Mouse (Mus musculus): ENCODE measurements around the gene Itga11.

Itga11 gene

GRCm38 (mm10) chr9:62810543-62811515, 133.2 kb downstream of the Itga11 start:
- Histone ChIP-seq H3K9me3 (ENCODE audit: low read length) (no peaks in the 10 kb centered on the region), H3K36me3 (ENCODE audit: insufficient read depth, low read length) (peaks cover 36% of the 10 kb centered on the region), H3K4me3 (replicated peaks; ENCODE audit: low read length) (peak overlapping the region; percentile 98), H3K27me3 (ENCODE audit: insufficient read depth, low read length) (no peaks in the 10 kb centered on the region), H3K4me1 (replicated peaks; ENCODE audit: low read depth, low read length) (peaks cover 70% of the 10 kb centered on the region)
- TF ChIP-seq CTCF (conservative IDR thresholded peaks at IDR 0.05; ENCODE audit: low read length) = no peak
- TF ChIP-seq NANOG (IDR thresholded peaks at IDR 0.05; ENCODE audit: borderline replicate concordance, low read length) = no peak
- TF ChIP-seq POU5F1 (IDR thresholded peaks at IDR 0.05; ENCODE audit: borderline replicate concordance, low read length) = no peak

DNA sequence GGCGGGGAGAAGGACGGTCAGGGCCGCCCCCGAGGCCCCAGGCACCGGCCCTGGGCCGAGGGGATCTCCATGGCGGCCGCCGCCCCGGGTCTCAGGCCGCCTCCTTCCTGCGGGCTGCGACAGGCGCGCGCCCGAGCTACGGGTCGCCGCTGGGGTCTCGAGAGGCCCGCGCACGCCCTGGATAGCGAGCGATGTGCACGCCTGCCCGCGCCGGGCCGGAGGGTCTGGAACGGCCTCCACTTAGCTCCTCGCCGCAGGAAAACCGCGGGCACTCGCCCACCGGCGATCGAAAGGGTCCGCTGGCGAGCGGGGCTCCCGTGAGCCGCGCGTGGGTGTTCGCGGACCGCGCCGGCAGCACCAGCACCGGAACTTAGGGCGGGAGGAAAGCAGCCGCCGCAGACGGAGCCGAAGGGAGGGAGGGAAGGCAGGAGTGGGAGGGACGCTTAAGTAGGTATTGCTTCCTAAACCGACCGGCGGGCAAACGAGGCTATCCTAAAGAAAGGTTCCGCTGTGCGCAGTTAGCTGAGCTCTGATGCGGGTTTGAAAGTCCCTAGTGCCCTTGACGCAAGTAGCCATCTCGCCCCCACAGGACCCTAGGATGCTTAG, 134.0 kb downstream of the Itga11 start, which contains the start of gene Fem1b:
Fem1b (minus strand) TSS at position 419 of the 606 bp plus-strand sequence.
- no peak for TF ChIP-seq CTCF (conservative IDR thresholded peaks at IDR 0.05; ENCODE audit: low read length)
- no peak for TF ChIP-seq POU5F1 (IDR thresholded peaks at IDR 0.05; ENCODE audit: borderline replicate concordance, low read length)
- no peak for TF ChIP-seq NANOG (IDR thresholded peaks at IDR 0.05; ENCODE audit: borderline replicate concordance, low read length)
- H3K27me3 ChIP-seq (ENCODE audit: insufficient read depth, low read length) = no peaks in the 10 kb centered on the region
- peaks cover 67% of the 10 kb centered on the region for H3K4me1 ChIP-seq (replicated peaks; ENCODE audit: low read depth, low read length)
- peak within 1 kb of the TSS; percentile 98 for H3K4me3 ChIP-seq (replicated peaks; ENCODE audit: low read length)
- no peaks in the 10 kb centered on the region for H3K9me3 ChIP-seq (ENCODE audit: low read length)
- H3K36me3 ChIP-seq (ENCODE audit: insufficient read depth, low read length) = peaks cover 30% of the 10 kb centered on the region

DNA sequence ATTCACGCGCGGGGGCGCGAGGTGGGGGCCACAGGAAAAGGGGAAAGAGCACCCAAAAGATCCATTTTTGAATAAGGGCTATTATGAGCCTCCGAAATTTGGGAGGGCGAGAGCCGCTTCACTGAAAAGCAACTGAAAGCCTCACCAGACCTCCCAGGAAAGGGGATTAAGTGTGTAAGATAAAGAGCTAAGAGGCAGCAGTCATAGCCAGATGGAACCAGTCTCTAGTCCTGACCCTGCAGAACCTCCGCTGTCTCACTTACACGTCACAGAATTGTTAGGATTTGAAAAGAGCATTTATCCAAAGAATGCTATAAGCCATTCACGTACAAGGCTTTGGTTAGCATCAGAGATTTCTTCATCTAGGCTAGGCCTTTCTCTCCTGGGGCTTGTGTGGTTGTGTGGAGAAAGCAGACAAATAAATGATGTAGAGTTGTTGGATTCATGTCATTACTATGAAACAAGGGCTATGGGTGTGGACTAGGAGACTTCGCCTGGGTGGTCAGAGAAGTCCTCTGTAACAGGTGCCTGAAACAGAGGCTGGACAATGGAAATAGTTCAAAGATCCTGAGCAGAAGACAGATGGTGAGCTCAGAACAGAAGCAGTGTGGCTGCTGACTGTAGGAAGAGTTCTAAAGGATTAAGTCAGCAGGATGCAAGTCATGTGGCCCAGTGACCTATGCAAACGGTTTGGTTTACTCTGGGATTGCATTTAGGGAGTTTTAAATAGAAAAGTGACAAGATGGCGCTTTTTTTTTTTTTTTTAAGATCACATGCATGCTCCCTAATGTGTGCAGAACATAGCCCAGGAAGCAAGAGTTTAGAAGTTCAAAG, 134.8 kb downstream of the Itga11 start:
- H3K4me1 ChIP-seq (replicated peaks; ENCODE audit: low read depth, low read length) = peaks cover 66% of the 10 kb centered on the region

GRCm38 (mm10) chr9:62814751-62815150, 137.1 kb downstream of the Itga11 start:
- H3K9me3 ChIP-seq (ENCODE audit: low read length) = no peaks in the 10 kb centered on the region
- TF ChIP-seq POU5F1 (IDR thresholded peaks at IDR 0.05; ENCODE audit: borderline replicate concordance, low read length) (no peak), CTCF (conservative IDR thresholded peaks at IDR 0.05; ENCODE audit: low read length) (no peak), NANOG (IDR thresholded peaks at IDR 0.05; ENCODE audit: borderline replicate concordance, low read length) (no peak)
- H3K27me3 ChIP-seq (ENCODE audit: insufficient read depth, low read length) = no peaks in the 10 kb centered on the region
- H3K36me3 ChIP-seq (ENCODE audit: insufficient read depth, low read length) = peaks cover 3% of the 10 kb centered on the region; the same call in 1 of the 2 replicates
- H3K4me1 ChIP-seq (replicated peaks; ENCODE audit: low read depth, low read length) = peaks cover 66% of the 10 kb centered on the region
- no peak overlapping the region for H3K4me3 ChIP-seq (replicated peaks; ENCODE audit: low read length)

More for the DNA sequence above, 134.8 kb downstream of the Itga11 start:
- Histone ChIP-seq H3K4me3 (replicated peaks; ENCODE audit: low read length) (peak overlapping the region; percentile 98), H3K9me3 (ENCODE audit: low read length) (no peaks in the 10 kb centered on the region), H3K27me3 (ENCODE audit: insufficient read depth, low read length) (no peaks in the 10 kb centered on the region), H3K36me3 (ENCODE audit: insufficient read depth, low read length) (peaks cover 23% of the 10 kb centered on the region)
- TF ChIP-seq CTCF (conservative IDR thresholded peaks at IDR 0.05; ENCODE audit: low read length) (no peak), NANOG (IDR thresholded peaks at IDR 0.05; ENCODE audit: borderline replicate concordance, low read length) (0 out of 2 replicates have a peak, but pooled peaks have one; percentile 5)

DNA sequence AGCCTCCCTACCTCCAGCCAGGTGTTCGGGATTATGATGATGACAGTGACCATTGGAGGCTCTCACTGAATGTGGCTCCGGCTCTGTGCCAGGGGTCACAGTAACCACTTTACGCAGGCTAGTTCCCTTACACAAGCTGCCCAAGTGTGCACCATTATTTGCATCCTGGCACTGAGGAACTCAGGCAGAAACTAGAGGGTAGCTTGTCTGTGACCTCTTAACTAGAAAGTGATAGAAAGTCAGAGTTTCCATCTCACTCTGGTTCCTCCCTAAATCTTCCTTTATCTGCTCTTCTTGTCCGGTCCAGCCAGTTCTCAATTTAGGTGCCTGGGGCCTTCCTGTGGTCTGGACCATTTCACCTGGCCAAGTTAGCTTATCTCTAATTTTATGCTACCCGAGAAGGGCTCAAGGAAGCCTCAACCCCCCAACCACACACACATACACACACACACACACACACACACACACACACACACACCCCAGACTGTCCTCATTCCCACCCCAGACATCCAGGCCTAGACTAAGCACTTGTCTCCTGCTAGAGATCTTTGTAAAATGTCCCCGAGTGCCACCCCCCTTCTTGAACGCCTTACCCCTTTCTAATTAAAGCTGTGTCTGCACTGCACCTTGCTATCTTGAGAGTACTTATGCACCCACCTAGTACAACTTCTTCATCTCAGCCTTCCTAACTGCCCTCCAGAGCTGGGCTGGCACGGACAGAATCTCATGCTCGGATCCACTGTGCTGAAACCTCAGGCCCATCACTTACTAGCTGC, 138.9 kb downstream of the Itga11 start:
- Histone ChIP-seq H3K9me3 (ENCODE audit: low read length) (no peaks in the 10 kb centered on the region), H3K4me3 (replicated peaks; ENCODE audit: low read length) (no peak overlapping the region), H3K27me3 (ENCODE audit: insufficient read depth, low read length) (no peaks in the 10 kb centered on the region), H3K36me3 (ENCODE audit: insufficient read depth, low read length) (no peaks in the 10 kb centered on the region), H3K4me1 (replicated peaks; ENCODE audit: low read depth, low read length) (peaks cover 77% of the 10 kb centered on the region)
- TF ChIP-seq POU5F1 (IDR thresholded peaks at IDR 0.05; ENCODE audit: borderline replicate concordance, low read length) (no peak), NANOG (IDR thresholded peaks at IDR 0.05; ENCODE audit: borderline replicate concordance, low read length) (no peak), CTCF (conservative IDR thresholded peaks at IDR 0.05; ENCODE audit: low read length) (no peak)

GRCm38 (mm10) chr9:62817099-62817571, 139.5 kb downstream of the Itga11 start:
- H3K4me1 ChIP-seq (replicated peaks; ENCODE audit: low read depth, low read length) = peaks cover 77% of the 10 kb centered on the region
- no peaks in the 10 kb centered on the region for H3K9me3 ChIP-seq (ENCODE audit: low read length)
- no peaks in the 10 kb centered on the region for H3K27me3 ChIP-seq (ENCODE audit: insufficient read depth, low read length)
- no peak for TF ChIP-seq CTCF (conservative IDR thresholded peaks at IDR 0.05; ENCODE audit: low read length)
- TF ChIP-seq POU5F1 (IDR thresholded peaks at IDR 0.05; ENCODE audit: borderline replicate concordance, low read length) = no peak
- TF ChIP-seq NANOG (IDR thresholded peaks at IDR 0.05; ENCODE audit: borderline replicate concordance, low read length) = no peak
- H3K36me3 ChIP-seq (ENCODE audit: insufficient read depth, low read length) = no peaks in the 10 kb centered on the region
- H3K4me3 ChIP-seq (replicated peaks; ENCODE audit: low read length) = no peak overlapping the region

DNA sequence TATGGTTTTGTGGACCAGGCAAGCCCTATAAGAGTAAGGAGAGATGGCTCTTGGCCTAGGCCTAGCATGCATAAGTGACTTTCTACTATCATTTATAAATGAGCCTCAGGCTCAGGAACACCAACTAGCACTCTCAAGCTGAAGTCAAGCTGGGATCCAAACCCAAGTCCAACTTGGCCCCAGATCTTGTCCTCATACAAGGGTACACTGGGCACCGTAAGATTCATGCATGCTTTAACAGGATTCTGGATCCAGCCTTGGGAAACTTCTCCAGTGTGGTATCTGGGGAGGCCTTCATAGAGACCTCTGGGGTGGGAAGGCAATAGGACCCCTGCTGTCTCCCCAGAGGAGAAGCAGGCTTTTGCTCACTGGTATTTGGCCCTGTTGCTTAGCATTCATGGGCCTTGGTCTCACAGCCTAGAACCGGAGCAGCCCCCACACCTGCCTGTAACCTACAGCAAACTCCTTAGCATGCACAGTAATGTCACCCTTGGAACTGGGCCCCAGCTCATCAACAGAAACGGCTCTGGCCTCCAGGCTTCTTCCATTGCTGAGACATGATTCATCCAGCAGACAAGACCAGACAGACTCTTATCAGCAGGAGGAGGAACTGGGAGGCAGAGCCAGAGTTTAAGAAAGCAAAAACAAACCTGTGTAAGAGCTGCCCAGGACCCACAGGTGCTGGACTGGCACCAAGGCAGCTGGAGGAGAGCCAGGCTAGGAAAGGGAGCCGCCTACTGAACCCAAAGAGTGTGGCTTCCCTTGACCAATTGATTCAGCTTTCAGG, 140.4 kb downstream of the Itga11 start:
- TF ChIP-seq CTCF (conservative IDR thresholded peaks at IDR 0.05; ENCODE audit: low read length) (no peak), POU5F1 (IDR thresholded peaks at IDR 0.05; ENCODE audit: borderline replicate concordance, low read length) (no peak), NANOG (IDR thresholded peaks at IDR 0.05; ENCODE audit: borderline replicate concordance, low read length) (no peak)

More for the DNA sequence above, 140.4 kb downstream of the Itga11 start:
- no peaks in the 10 kb centered on the region for H3K27me3 ChIP-seq (ENCODE audit: insufficient read depth, low read length)
- H3K4me1 ChIP-seq (replicated peaks; ENCODE audit: low read depth, low read length) = peaks cover 77% of the 10 kb centered on the region
- no peaks in the 10 kb centered on the region for H3K36me3 ChIP-seq (ENCODE audit: insufficient read depth, low read length)
- H3K9me3 ChIP-seq (ENCODE audit: low read length) = no peaks in the 10 kb centered on the region
- H3K4me3 ChIP-seq (replicated peaks; ENCODE audit: low read length) = no peak overlapping the region; the same call in 1 of the 2 replicates

All from E14TG2a.4 (cell line).